32 mouse cellular contexts compared by ENCODE assay signal in the genomic region with DNA sequence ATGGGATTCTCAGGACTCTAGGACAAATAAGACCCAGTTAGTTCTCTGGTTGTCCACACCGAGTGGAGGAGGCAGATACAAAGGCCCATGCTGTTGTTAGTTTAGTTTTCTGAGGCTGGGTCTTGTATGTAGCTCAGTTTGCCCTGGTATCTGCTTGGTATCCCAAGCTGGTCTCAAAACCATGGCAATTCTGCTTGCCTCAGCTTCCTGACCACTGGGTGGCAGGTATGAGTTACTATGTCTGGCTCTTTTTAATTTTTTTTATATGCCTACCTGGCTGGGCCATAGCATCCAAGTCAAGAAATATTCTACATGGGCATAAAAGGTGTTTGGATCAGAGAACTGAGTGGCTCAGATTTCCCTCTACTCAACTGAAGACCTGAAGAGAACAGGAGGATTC.
DNase-seq lines count a peak whose midpoint lies in the region; ATAC-seq and TF ChIP-seq lines count a peak whose summit lies in the region.
"Had no signal": no experiment of that assay in that cellular context is flagged by ENCODE, and none has a peak within 500 bp of the region (broad histone marks: within the 10 kb centered on the region; RNA-seq: fewer than 3 reads in every experiment).

No protein-coding gene starts in this region.

- in situ Hi-C loops in CH12.LX (cut with MboI; ENCODE audit: low pct_ligation_motif_present, low pct_unique_long_range_greater_than_20kb, low sequenced_read_pairs), result no loop called here

- 77% methylated on average over 1 of the region's 1 CpGs for WGBS in forebrain, postnatal 0 days
- 78% methylated on average over 1 of the region's 1 CpGs for WGBS in forebrain, embryonic 16.5 days

- no peak for TF ChIP-seq EP300 in CH12.LX (IDR thresholded peaks at IDR 0.05; ENCODE audit: low read length)

- H3K27ac ChIP-seq in forebrain, postnatal 0 days (ENCODE audit: low read depth, low read length), result no peak overlapping the region
- no peak overlapping the region for H3K27ac ChIP-seq in forebrain, embryonic 16.5 days (ENCODE audit: low read length)
- no peak overlapping the region for H3K27ac ChIP-seq in left cerebral cortex, adult 2 months
- no peak overlapping the region for H3K27ac ChIP-seq in CH12.LX (ENCODE audit: insufficient read depth, low read depth)
- H3K27ac ChIP-seq in cortical plate, adult 2 months (ENCODE audit: insufficient read depth, low read length), result no peak overlapping the region
- H3K27ac ChIP-seq: embryonic facial prominence, embryonic 10.5 days; embryonic facial prominence, embryonic 15.5 days; forebrain, embryonic 12.5 days; hindbrain, embryonic 14.5 days; liver, embryonic 14.5 days; lung, embryonic 15.5 days; midbrain, embryonic 12.5 days; neural tube, embryonic 15.5 days had no signal

- no peak for DNase-seq in forebrain, postnatal 0 days
- DNase-seq in left cerebral cortex, adult 2 months (ENCODE audit: extremely low spot score in 1 of 2, low spot score in 2 of 2), result no peak
- DNase-seq in left cerebral cortex, postnatal 4 days, result no peak
- no peak for DNase-seq in CH12.LX (ENCODE audit: extremely low read depth)
- DNase-seq in lung, adult 18-20 months, result no peak
- DNase-seq: adrenal gland, postnatal 25 days; cerebellum, adult 2 months; cerebellum, postnatal 14 days; gastrocnemius, postnatal 25 days; heart, adult 18-20 months; heart, postnatal 4 days; kidney, adult 2 months; kidney, postnatal 36 days; layer of hippocampus, postnatal 36 days; liver; lung, postnatal 36 days; retina, postnatal 1 day; right cerebral cortex, postnatal 14 days; thymus, adult 18-20 months; thymus, postnatal 36 days had no signal

- TF ChIP-seq POLR2A in CH12.LX (IDR thresholded peaks at IDR 0.05; ENCODE audit: low read depth, low read length), result no peak
- TF ChIP-seq POLR2A in cortical plate, adult 2 months (IDR thresholded peaks at IDR 0.05; ENCODE audit: extremely low read depth, insufficient read depth, low read length), result no peak

- no peaks in the 10 kb centered on the region for H3K36me3 ChIP-seq in forebrain, postnatal 0 days (ENCODE audit: insufficient read depth)
- no peaks in the 10 kb centered on the region for H3K36me3 ChIP-seq in forebrain, embryonic 16.5 days (ENCODE audit: control insufficient read depth, insufficient read depth)
- no peaks in the 10 kb centered on the region for H3K36me3 ChIP-seq in CH12.LX (replicated peaks in 1 of 2; ENCODE audit: control insufficient read depth in 1 of 2, insufficient read depth in 1 of 2, low read length in 1 of 2)
- H3K36me3 ChIP-seq: embryonic facial prominence, embryonic 10.5 days; embryonic facial prominence, embryonic 15.5 days; forebrain, embryonic 12.5 days; lung, embryonic 15.5 days; midbrain, embryonic 12.5 days; neural tube, embryonic 15.5 days had no signal

- no peaks in the 10 kb centered on the region for H3K79me2 ChIP-seq in CH12.LX (replicated peaks; ENCODE audit: control insufficient read depth, extremely low read depth, insufficient read depth, poor library complexity, severe bottlenecking)

- no peak for ATAC-seq in forebrain, postnatal 0 days
- no peak for ATAC-seq in forebrain, embryonic 16.5 days
- ATAC-seq: inflammation-experienced regulatory T-cells, adult 6 months had no signal

- no peak; the same call in 1 of the 2 replicates for TF ChIP-seq RAD21 in CH12.LX (IDR thresholded peaks at IDR 0.05; ENCODE audit: low read depth, low read length)

- H3K27me3 ChIP-seq in forebrain, postnatal 0 days (ENCODE audit: insufficient read depth, low read length), result no peaks in the 10 kb centered on the region
- H3K27me3 ChIP-seq in forebrain, embryonic 16.5 days (replicated peaks; ENCODE audit: control insufficient read depth, insufficient read depth, low read length), result no peaks in the 10 kb centered on the region
- H3K27me3 ChIP-seq in CH12.LX (replicated peaks), result no peaks in the 10 kb centered on the region
- H3K27me3 ChIP-seq: embryonic facial prominence, embryonic 15.5 days; forebrain, embryonic 12.5 days; lung, embryonic 15.5 days; neural tube, embryonic 15.5 days had no signal

- H3K4me3 ChIP-seq in forebrain, postnatal 0 days (ENCODE audit: low read depth, low read length), result no peak overlapping the region
- H3K4me3 ChIP-seq in forebrain, embryonic 16.5 days (replicated peaks; ENCODE audit: low read length), result no peak overlapping the region
- H3K4me3 ChIP-seq in left cerebral cortex, adult 2 months, result no peak overlapping the region
- H3K4me3 ChIP-seq in CH12.LX (replicated peaks in 1 of 3; ENCODE audit: low read depth in 2 of 3, low read length in 2 of 3, poor library complexity in 1 of 3), result no peak overlapping the region
- no peak overlapping the region for H3K4me3 ChIP-seq in cortical plate, adult 2 months (ENCODE audit: insufficient read depth, low read length)
- H3K4me3 ChIP-seq: embryonic facial prominence, embryonic 10.5 days; embryonic facial prominence, embryonic 15.5 days; forebrain, embryonic 12.5 days; lung, embryonic 15.5 days; midbrain, embryonic 12.5 days; neural tube, embryonic 15.5 days had no signal

- no peak overlapping the region for H3K4me2 ChIP-seq in forebrain, postnatal 0 days (ENCODE audit: low read depth)
- H3K4me2 ChIP-seq in forebrain, embryonic 16.5 days (ENCODE audit: low read length), result no peak overlapping the region
- H3K4me2 ChIP-seq in CH12.LX (ENCODE audit: insufficient read depth, low read depth, poor library complexity, severe bottlenecking), result no peak overlapping the region
- H3K4me2 ChIP-seq: embryonic facial prominence, embryonic 15.5 days; forebrain, embryonic 12.5 days; heart, embryonic 11.5 days; hindbrain, embryonic 14.5 days; lung, embryonic 15.5 days; midbrain, embryonic 12.5 days; neural tube, embryonic 15.5 days had no signal

- dilution Hi-C loops in CH12.LX (cut with MboI; ENCODE audit: extremely low pct_ligation_motif_present, extremely low pct_unique_long_range_greater_than_20kb, low sequenced_read_pairs), result no loop called here

- H3K4me1 ChIP-seq in forebrain, postnatal 0 days (ENCODE audit: insufficient read depth), result no peaks in the 10 kb centered on the region
- H3K4me1 ChIP-seq in forebrain, embryonic 16.5 days (replicated peaks; ENCODE audit: control insufficient read depth, insufficient read depth, low read length), result no peaks in the 10 kb centered on the region
- H3K4me1 ChIP-seq in CH12.LX (ENCODE audit: control insufficient read depth in 1 of 2, insufficient read depth in 2 of 2), result no peaks in the 10 kb centered on the region
- no peaks in the 10 kb centered on the region for H3K4me1 ChIP-seq in cortical plate, adult 2 months (ENCODE audit: control insufficient read depth, insufficient read depth, low read length)
- H3K4me1 ChIP-seq: embryonic facial prominence, embryonic 10.5 days; embryonic facial prominence, embryonic 15.5 days; lung, embryonic 15.5 days; neural tube, embryonic 15.5 days had no signal

- peak; percentile 32; the same call in 1 of the 2 replicates for TF ChIP-seq CTCF in forebrain, postnatal 0 days (IDR thresholded peaks at IDR 0.05; ENCODE audit: low read depth)
- peak; percentile 19 for TF ChIP-seq CTCF in left cerebral cortex, adult 2 months (IDR thresholded peaks at IDR 0.05)
- peak in 1 of 2 experiments; percentile 16; a peak in 1 of 4 replicates for TF ChIP-seq CTCF in CH12.LX (conservative IDR thresholded peaks at IDR 0.05 in 1 of 2, IDR thresholded peaks at IDR 0.05 in 1 of 2; ENCODE audit: low read depth in 2 of 2, low read length in 2 of 2)
- TF ChIP-seq CTCF in cortical plate, adult 2 months (IDR thresholded peaks at IDR 0.05; ENCODE audit: extremely low read depth, insufficient read depth, low read length), result 0 out of 2 replicates have a peak, but pooled peaks have one; percentile 23

- H3K9me3 ChIP-seq in forebrain, postnatal 0 days (ENCODE audit: low read length), result no peaks in the 10 kb centered on the region
- H3K9me3 ChIP-seq in forebrain, embryonic 16.5 days (ENCODE audit: control insufficient read depth, low read length), result no peaks in the 10 kb centered on the region
- no peaks in the 10 kb centered on the region for H3K9me3 ChIP-seq in CH12.LX (replicated peaks; ENCODE audit: low read length)
- H3K9me3 ChIP-seq: embryonic facial prominence, embryonic 10.5 days; embryonic facial prominence, embryonic 15.5 days; forebrain, embryonic 12.5 days; lung, embryonic 15.5 days; midbrain, embryonic 12.5 days; neural tube, embryonic 15.5 days had no signal

- intact Hi-C loops in left cerebral cortex, adult 2 months (cut with DNase I), result loop anchor here (10.0 kb wide), 1 partner anchor 1113 kb away; no protein-coding TSS in a partner anchor
- intact Hi-C loops in left cerebral cortex, postnatal 4 days (cut with DNase I), result loop anchor here (10.0 kb wide), 1 partner anchor 1253 kb away; no protein-coding TSS in a partner anchor

- no peak overlapping the region for H3K9ac ChIP-seq in forebrain, postnatal 0 days
- no peak overlapping the region for H3K9ac ChIP-seq in forebrain, embryonic 16.5 days (replicated peaks; ENCODE audit: low read depth, low read length)
- no peak overlapping the region for H3K9ac ChIP-seq in CH12.LX (ENCODE audit: insufficient read depth, low read depth)
- H3K9ac ChIP-seq: embryonic facial prominence, embryonic 15.5 days; forebrain, embryonic 12.5 days; hindbrain, embryonic 14.5 days; liver, embryonic 14.5 days; lung, embryonic 15.5 days; midbrain, embryonic 12.5 days; neural tube, embryonic 15.5 days had no signal

TF ChIP-seq in CH12.LX, 34 proteins besides CTCF, POLR2A, EP300 and RAD21:
- TF ChIP-seq MXI1 (IDR thresholded peaks at IDR 0.05; ENCODE audit: low read depth, low read length), result no peak
- 0 out of 2 replicates have a peak, but pooled peaks have one; percentile 17 for TF ChIP-seq ZNF384 (IDR thresholded peaks at IDR 0.05; ENCODE audit: low read depth, low read length)
- TF ChIP-seq MYC (IDR thresholded peaks at IDR 0.05; ENCODE audit: low read depth, low read length), result no peak
